Mouse (Mus musculus): ENCODE data around the gene Stox1.
A peak's percentile ranks its signal among the peaks of the same experiment; 100 is the strongest.

The Stox1 gene

DNA sequence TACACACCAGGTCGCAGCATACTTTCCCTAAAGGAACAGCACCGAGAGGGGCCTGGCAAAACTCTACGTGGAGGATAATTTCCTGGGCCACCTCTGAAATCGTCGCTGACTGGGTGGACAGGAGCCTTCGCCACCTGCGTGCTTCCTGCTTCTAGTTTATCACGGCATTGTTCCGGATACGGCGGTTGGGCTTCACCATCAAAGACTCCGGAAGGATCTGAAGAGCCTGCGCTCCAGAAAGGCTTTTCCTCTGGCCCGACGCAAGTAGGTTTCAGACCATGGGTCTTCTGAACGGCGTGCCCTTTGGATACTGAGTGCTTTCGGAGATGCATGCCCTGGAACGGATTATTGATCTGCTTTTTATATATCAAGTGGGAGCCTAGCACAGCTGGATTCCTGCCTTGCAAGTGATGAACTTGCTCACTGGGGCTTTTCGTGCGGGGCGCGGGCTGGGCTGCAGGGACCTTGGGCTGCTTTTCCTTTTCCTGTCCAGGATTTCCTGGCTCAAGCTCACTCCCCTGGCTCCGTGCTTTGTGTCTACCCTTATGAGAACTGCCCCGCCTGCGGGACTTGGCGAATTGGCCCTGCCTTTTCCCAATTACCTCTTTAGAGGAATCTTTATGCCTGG, 60.9 kb downstream of the Stox1 start:
- DNase-seq (ENCODE audit: low spot score): no peak

DNA sequence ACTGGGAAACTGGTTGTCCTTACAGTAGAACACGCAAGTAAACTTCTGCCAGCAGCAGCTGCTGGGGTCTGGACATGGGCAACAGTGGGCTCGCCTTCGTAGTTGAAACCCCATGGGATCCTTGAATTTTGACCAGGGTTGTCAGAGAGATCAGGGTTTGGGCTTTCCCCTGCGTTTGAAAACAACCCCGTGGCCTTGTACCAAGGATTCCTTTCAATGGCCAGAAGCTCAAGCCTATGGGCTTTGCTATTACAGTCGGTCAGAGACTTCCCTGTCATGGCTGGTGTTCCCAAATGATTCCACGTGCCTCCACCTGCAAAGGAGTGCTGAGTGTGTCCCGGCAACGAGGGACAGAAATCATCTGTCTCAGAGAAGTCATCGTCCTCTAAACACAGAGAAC, 61.8 kb downstream of the Stox1 start:
- no peak for DNase-seq (ENCODE audit: low spot score)

DNA sequence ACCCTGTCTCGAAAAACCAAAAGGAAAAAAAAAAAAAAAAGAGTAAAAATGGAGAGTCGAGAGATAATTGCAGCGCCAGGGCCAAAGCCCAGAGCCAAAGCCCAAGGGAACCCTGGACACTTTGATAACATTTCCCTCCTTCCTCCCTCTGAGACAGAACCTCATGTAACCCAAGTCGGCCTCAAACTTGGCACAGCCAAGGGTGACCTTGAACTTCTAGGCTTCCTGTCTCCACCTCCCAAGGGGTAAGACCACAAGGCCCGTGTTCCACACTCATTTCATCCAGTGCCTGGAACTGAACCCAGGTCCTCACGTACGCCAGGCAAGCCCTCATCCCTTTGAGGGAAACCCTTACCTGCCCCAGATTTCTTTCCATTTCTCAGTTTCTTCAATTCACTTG, 69.2 kb downstream of the Stox1 start:
- DNase-seq (ENCODE audit: low spot score): no peak

DNA sequence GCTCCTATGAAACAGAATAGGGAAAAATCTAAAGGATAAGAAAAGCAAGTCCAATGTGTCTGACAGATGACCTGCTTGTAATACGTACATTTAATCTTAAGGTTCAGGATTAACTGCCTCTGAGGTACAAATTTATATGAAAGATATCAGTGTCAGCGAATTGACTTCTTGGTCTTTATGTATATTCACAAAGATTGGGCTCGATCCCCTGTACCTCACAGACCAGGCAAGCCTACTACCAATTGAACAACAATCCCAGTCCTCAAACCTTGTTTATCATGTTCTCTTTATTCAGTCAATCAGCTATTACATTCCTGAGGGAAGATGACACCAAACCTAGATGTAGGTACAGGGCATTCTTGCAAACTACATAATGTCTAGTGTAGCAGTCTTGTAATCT, 74.0 kb downstream of the Stox1 start:
- no peak for DNase-seq (ENCODE audit: low spot score)

DNA sequence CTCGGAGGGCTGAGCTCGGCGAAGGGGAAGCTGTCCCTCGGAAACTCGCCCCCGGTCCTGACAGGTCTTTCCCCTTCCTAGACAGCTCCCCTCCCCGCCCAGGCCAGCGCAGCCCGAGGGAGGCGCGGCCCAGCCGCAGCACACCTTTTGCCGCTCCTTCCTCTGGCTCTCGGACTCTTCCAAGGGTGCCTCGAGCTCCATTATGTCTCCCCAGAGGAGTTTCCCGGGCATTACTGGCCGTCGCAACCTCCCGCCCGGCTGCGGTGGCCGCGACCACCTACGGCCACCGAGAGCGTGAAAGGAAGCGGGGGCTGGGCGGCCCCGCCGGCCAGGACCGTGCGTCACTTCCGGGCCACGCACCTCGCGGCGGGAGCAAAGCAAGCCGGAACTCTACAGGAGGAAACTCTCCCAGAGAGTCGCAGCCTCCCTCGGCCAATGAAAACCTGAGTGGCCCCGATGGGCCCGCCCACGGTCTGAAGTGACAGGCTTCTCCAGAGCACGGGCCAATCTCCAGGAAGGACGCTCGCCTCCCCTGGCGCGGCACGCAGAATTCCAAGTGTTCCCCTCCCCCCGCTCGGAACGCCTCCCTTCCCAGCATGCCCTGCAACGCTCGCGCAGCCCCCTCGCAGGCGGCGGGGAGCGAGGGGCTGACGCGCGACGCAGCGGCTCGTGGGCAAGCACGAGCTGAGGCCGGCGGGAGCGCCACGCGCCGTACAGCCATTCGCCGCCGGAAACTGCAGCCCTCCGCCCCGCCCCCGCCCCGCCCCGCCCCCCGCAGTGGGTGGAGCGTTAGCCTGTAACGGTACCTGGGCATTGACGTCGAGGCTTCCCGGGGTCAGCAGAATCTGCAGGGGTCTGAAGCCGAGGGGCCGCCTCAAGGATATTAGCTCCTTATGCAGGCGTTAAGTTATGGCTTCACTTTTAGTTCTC, 74.8 kb downstream of the Stox1 start, which contains the start of gene Ddx50:
TSS of gene Ddx50 (minus strand) at position 338 of the 930 bp plus-strand sequence.
- peak; percentile 99 for DNase-seq (ENCODE audit: low spot score)

DNA sequence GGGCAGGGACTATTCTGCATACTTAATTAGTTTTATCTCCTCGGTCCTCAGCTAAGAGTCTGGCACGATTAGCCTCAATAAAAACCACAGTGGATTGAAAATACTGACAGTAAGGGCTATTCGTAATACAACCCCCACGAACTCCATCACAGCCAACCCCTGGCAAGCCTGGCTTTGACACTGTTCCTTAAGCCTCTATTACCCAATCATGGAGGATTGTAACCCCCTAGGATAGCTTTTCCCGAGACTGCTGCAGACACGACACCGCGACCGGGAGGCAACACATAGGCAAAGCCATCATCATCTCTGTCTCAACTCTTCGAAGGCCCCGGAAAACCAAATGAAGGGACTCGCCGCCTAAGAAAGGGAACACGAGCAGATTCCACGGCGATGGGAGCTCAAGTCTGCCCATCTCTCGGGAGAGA, 75.6 kb downstream of the Stox1 start:
- DNase-seq (ENCODE audit: low spot score): peak; percentile 42
